Mouse (Mus musculus) lung, postnatal 36 days (tissue): ENCODE results near the gene Krtap22-2.
"Not testable (repeated sequence)": the region's sequence is repeated elsewhere in the genome, so short reads cannot be mapped to it uniquely, and the experiment has no call there.

Source experiments
- DNase-seq: peaks from one replicate; pipeline ENCODE4 v3.0.0; 2022; ENCODE audit warnings: mixed read lengths

The Krtap22-2 gene

GRCm38 (mm10) chr16:89010659-89011058 lies at the start of gene Krtap22-2:
Gene Krtap22-2 (minus strand): TSS chr16:89010759.
- DNase-seq: no peak

GRCm38 (mm10) chr16:89047783-89048182 lies 37.2 kb upstream of the Krtap22-2 start, which contains the start of gene Krtap6-5:
Gene Krtap6-5 (minus strand): TSS chr16:89047883.
- no peak for DNase-seq

GRCm38 (mm10) chr16:89041372-89041771 lies 30.8 kb upstream of the Krtap22-2 start, which contains the start of gene Gm10228:
Gene Gm10228 (minus strand): TSS chr16:89041472.
- DNase-seq: not testable (repeated sequence)

- not testable (repeated sequence) for DNase-seq
Observed at GRCm38 (mm10) chr16:89031399-89031798, 20.8 kb upstream of the Krtap22-2 start, which contains the start of gene Krtap6-1. Gene Krtap6-1 (plus strand): TSS chr16:89031699.

GRCm38 (mm10) chr16:89014984-89015383 lies 4.4 kb upstream of the Krtap22-2 start, which contains the start of gene Gm10229:
Gene Gm10229 (plus strand): TSS chr16:89015284.
- not testable (repeated sequence) for DNase-seq

- no peak for DNase-seq
Observed at GRCm38 (mm10) chr16:89013973-89014372, 3.4 kb upstream of the Krtap22-2 start.

- no peak for DNase-seq
Observed at GRCm38 (mm10) chr16:88962773-88963172, 47.8 kb downstream of the Krtap22-2 start, which contains the start of gene Krtap16-3. Gene Krtap16-3 (minus strand): TSS chr16:88962873.
